Mouse (Mus musculus): ENCODE measurements at regions not wholly inside any gene's neighbourhood (a gene's known extent, or its start where the extent isn't known, plus 50 kb on each side); places are given as distances from the start of the nearest gene placed in this dataset.
A peak's percentile ranks its signal among the peaks of the same experiment; 100 is the strongest.

GRCm38 (mm10) chr13:110492296-110493001 is 97.6 kb downstream of the Plk2 start:
- H3K4me2 ChIP-seq = no peak overlapping the region
- no peak for ATAC-seq (replicated peaks; ENCODE audit: insufficient number of reproducible peaks, insufficient read depth, low FRiP score, low read depth)

GRCm38 (mm10) chr13:110493002-110493552 is 98.2 kb downstream of the Plk2 start:
- no peak for ATAC-seq (replicated peaks; ENCODE audit: insufficient number of reproducible peaks, insufficient read depth, low FRiP score, low read depth)
- Histone ChIP-seq H3K27ac (no peak overlapping the region), H3K27me3 (no peaks in the 10 kb centered on the region), H3K36me3 (no peaks in the 10 kb centered on the region), H3K9me3 (replicated peaks) (no peaks in the 10 kb centered on the region), H3K9ac (no peak overlapping the region), H3K4me2 (no peak overlapping the region), H3K4me1 (replicated peaks) (peaks cover 7% of the 10 kb centered on the region; the same call in 1 of the 2 replicates), H3K4me3 (no peak overlapping the region)
- 80% methylated on average over 7 of the region's 7 CpGs for WGBS

More at GRCm38 (mm10) chr13:110492296-110493001, 97.6 kb downstream of the Plk2 start:
- H3K9me3 ChIP-seq (replicated peaks) = no peaks in the 10 kb centered on the region
- 45% methylated on average over 9 of the region's 9 CpGs for WGBS
- H3K9ac ChIP-seq = no peak overlapping the region
- H3K4me3 ChIP-seq = no peak overlapping the region
- H3K27ac ChIP-seq = no peak overlapping the region
- H3K36me3 ChIP-seq = no peaks in the 10 kb centered on the region
- H3K4me1 ChIP-seq (replicated peaks) = peaks cover 7% of the 10 kb centered on the region; the same call in 1 of the 2 replicates
- H3K27me3 ChIP-seq = no peaks in the 10 kb centered on the region

GRCm38 (mm10) chr13:110497461-110497860 is 102.6 kb downstream of the Plk2 start:
- Histone ChIP-seq H3K4me2 (no peak overlapping the region), H3K27me3 (no peaks in the 10 kb centered on the region), H3K4me1 (replicated peaks) (peaks cover 4% of the 10 kb centered on the region; the same call in 1 of the 2 replicates), H3K9me3 (replicated peaks) (no peaks in the 10 kb centered on the region), H3K27ac (no peak overlapping the region), H3K36me3 (no peaks in the 10 kb centered on the region), H3K9ac (no peak overlapping the region), H3K4me3 (no peak overlapping the region)
- no peak for ATAC-seq (replicated peaks; ENCODE audit: insufficient number of reproducible peaks, insufficient read depth, low FRiP score, low read depth)
- 86% methylated on average over 3 of the region's 3 CpGs for WGBS

- ATAC-seq (replicated peaks; ENCODE audit: insufficient number of reproducible peaks, insufficient read depth, low FRiP score, low read depth) = no peak
- Histone ChIP-seq H3K36me3 (no peaks in the 10 kb centered on the region), H3K27ac (no peak overlapping the region), H3K9ac (no peak overlapping the region), H3K4me3 (no peak overlapping the region), H3K27me3 (no peaks in the 10 kb centered on the region), H3K4me1 (replicated peaks) (no peaks in the 10 kb centered on the region), H3K4me2 (no peak overlapping the region), H3K9me3 (replicated peaks) (no peaks in the 10 kb centered on the region)
- WGBS = 47% methylated on average over 1 of the region's 1 CpGs
These were observed 113.0 kb downstream of the Plk2 start for GRCm38 (mm10) chr13:110507814-110508362.

GRCm38 (mm10) chr13:110517986-110518385 is 123.1 kb downstream of the Plk2 start:
- no peaks in the 10 kb centered on the region for H3K27me3 ChIP-seq
- no peaks in the 10 kb centered on the region for H3K36me3 ChIP-seq
- no peak overlapping the region for H3K4me2 ChIP-seq
- H3K9me3 ChIP-seq (replicated peaks) = no peaks in the 10 kb centered on the region
- no peak overlapping the region for H3K4me3 ChIP-seq
- 80% methylated on average over 8 of the region's 8 CpGs for WGBS
- H3K4me1 ChIP-seq (replicated peaks) = peaks cover 2% of the 10 kb centered on the region; the same call in 1 of the 2 replicates
- H3K9ac ChIP-seq = no peak overlapping the region
- ATAC-seq (replicated peaks; ENCODE audit: insufficient number of reproducible peaks, insufficient read depth, low FRiP score, low read depth) = no peak
- no peak overlapping the region for H3K27ac ChIP-seq

GRCm38 (mm10) chr13:110522974-110523373 is 128.1 kb downstream of the Plk2 start:
- Histone ChIP-seq H3K9me3 (replicated peaks) (no peaks in the 10 kb centered on the region), H3K9ac (no peak overlapping the region), H3K36me3 (no peaks in the 10 kb centered on the region), H3K4me2 (no peak overlapping the region), H3K27ac (no peak overlapping the region), H3K27me3 (no peaks in the 10 kb centered on the region), H3K4me1 (replicated peaks) (peaks cover 5% of the 10 kb centered on the region), H3K4me3 (no peak overlapping the region)
- WGBS = 82% methylated on average over 4 of the region's 4 CpGs
- no peak for ATAC-seq (replicated peaks; ENCODE audit: insufficient number of reproducible peaks, insufficient read depth, low FRiP score, low read depth)

GRCm38 (mm10) chr13:110527681-110528080 is 132.8 kb downstream of the Plk2 start:
- peak overlapping the region; percentile 49 for H3K27ac ChIP-seq
- 0 out of 2 replicates have a peak, but pooled peaks have one; percentile 39 for ATAC-seq (replicated peaks; ENCODE audit: insufficient number of reproducible peaks, insufficient read depth, low FRiP score, low read depth)
- 0 out of 2 replicates have a peak overlapping the region, but pooled peaks have one; percentile 6 for H3K4me2 ChIP-seq
- H3K4me1 ChIP-seq (replicated peaks) = peaks cover 5% of the 10 kb centered on the region; the same call in 1 of the 2 replicates
- no peaks in the 10 kb centered on the region for H3K27me3 ChIP-seq
- H3K9ac ChIP-seq = no peak overlapping the region
- H3K36me3 ChIP-seq = no peaks in the 10 kb centered on the region
- H3K4me3 ChIP-seq = no peak overlapping the region
- 27% methylated on average over 3 of the region's 3 CpGs for WGBS
- no peaks in the 10 kb centered on the region for H3K9me3 ChIP-seq (replicated peaks)

GRCm38 (mm10) chr13:110529624-110530023 is 134.8 kb downstream of the Plk2 start:
- Histone ChIP-seq H3K36me3 (no peaks in the 10 kb centered on the region), H3K4me1 (replicated peaks) (peaks cover 11% of the 10 kb centered on the region), H3K4me3 (no peak overlapping the region), H3K4me2 (no peak overlapping the region), H3K9ac (no peak overlapping the region), H3K27ac (no peak overlapping the region), H3K27me3 (no peaks in the 10 kb centered on the region), H3K9me3 (replicated peaks) (no peaks in the 10 kb centered on the region)
- ATAC-seq (replicated peaks; ENCODE audit: insufficient number of reproducible peaks, insufficient read depth, low FRiP score, low read depth) = no peak
- WGBS = 89% methylated on average over 4 of the region's 4 CpGs

GRCm38 (mm10) chr13:110534320-110534764 is 139.5 kb downstream of the Plk2 start:
- ATAC-seq (replicated peaks; ENCODE audit: insufficient number of reproducible peaks, insufficient read depth, low FRiP score, low read depth) = peak; percentile 63
- H3K36me3 ChIP-seq = no peaks in the 10 kb centered on the region
- no peak overlapping the region for H3K9ac ChIP-seq
- no peak overlapping the region for H3K4me3 ChIP-seq
- WGBS = 24% methylated on average over 7 of the region's 7 CpGs
- no peaks in the 10 kb centered on the region for H3K27me3 ChIP-seq
- H3K4me1 ChIP-seq (replicated peaks) = peaks cover 28% of the 10 kb centered on the region
- peak overlapping the region; percentile 61 for H3K27ac ChIP-seq
- H3K9me3 ChIP-seq (replicated peaks) = no peaks in the 10 kb centered on the region
- H3K4me2 ChIP-seq = no peak overlapping the region

GRCm38 (mm10) chr13:110535785-110536184 is 140.9 kb downstream of the Plk2 start:
- Histone ChIP-seq H3K4me2 (no peak overlapping the region), H3K9ac (no peak overlapping the region), H3K36me3 (no peaks in the 10 kb centered on the region), H3K9me3 (replicated peaks) (no peaks in the 10 kb centered on the region), H3K4me1 (replicated peaks) (peaks cover 28% of the 10 kb centered on the region), H3K4me3 (no peak overlapping the region), H3K27ac (no peak overlapping the region), H3K27me3 (no peaks in the 10 kb centered on the region)
- WGBS = 68% methylated on average over 2 of the region's 2 CpGs
- no peak for ATAC-seq (replicated peaks; ENCODE audit: insufficient number of reproducible peaks, insufficient read depth, low FRiP score, low read depth)

- H3K4me2 ChIP-seq = no peak overlapping the region
- H3K9ac ChIP-seq = no peak overlapping the region
- H3K36me3 ChIP-seq = no peaks in the 10 kb centered on the region
- no peaks in the 10 kb centered on the region for H3K9me3 ChIP-seq (replicated peaks)
- ATAC-seq (replicated peaks; ENCODE audit: insufficient number of reproducible peaks, insufficient read depth, low FRiP score, low read depth) = peak; percentile 84
- WGBS = 21% methylated on average over 7 of the region's 7 CpGs
- no peaks in the 10 kb centered on the region for H3K27me3 ChIP-seq
- H3K27ac ChIP-seq = peak overlapping the region; percentile 72
- no peak overlapping the region for H3K4me3 ChIP-seq
- H3K4me1 ChIP-seq (replicated peaks) = peaks cover 31% of the 10 kb centered on the region
These were observed 143.2 kb downstream of the Plk2 start for GRCm38 (mm10) chr13:110537960-110538463.
